Mouse (Mus musculus) right cerebral cortex, postnatal 4 days (tissue): ENCODE measurements at regions not wholly inside any gene's neighbourhood (a gene's known extent, or its start where the extent isn't known, plus 50 kb on each side); places are given as distances from the start of the nearest gene placed in this dataset.

Source experiments
- DNase-seq: peaks from one replicate; pipeline ENCODE4 v3.0.0-alpha.2; 2022

DNA sequence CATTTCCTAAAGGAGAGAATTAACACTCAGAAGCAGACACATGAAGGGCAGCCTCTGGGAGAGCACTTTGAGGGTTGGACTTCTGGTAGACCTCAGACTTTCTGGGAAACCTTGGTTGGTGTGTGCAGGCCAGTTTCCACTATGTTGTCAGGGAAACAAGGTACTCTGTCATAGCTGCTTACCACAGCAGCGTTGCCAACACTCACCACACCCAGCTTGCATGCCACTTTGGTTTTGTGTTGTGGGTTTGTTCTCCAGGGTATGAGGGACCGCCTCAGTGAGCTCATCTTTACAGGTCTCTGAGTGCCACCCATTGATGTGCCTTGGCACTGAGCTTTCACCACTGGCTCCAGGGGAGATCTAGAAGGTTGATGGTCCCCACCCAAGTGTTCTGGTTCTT, 62.8 kb upstream of the Ywhaq start:
- no peak for DNase-seq

DNA sequence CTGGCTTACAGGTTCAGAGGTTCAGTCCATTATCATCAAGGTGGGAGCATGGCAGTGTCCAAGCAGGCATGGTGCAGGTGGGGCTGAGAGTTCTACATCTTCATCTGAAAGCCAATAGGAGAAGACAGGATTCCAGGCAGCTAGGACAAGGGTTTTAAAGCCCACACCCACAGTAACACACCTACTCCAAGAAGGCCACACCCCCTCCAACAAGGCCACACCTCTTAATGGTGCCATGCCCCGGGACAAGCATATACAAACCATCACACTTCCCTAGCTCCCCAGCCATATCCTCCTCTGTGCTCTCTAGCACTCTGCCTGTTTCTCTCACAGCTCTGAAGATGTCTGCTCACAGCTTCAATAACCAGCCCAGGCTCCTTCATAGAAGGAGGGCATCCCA, 61.8 kb upstream of the Ywhaq start:
- DNase-seq, result no peak

DNA sequence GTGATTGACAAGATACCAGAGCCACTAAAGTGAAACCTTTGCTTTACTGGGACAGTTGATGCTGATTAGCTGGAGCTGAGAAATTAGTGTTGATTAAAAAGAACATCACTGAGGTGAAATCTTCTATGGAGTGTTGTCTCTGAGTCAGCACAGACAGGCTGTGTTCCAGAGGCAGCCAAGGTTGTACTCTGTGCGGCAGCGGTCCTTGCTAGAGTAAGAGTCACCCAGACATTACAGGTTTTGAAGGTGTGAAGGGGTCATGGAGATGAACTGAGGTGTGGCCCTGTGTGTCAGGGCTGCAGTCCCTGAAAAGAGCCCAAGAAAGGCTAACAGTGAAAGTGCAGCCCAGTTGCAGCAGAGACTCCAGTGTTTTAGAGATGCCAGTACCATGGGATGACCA, 59.1 kb upstream of the Ywhaq start:
- no peak for DNase-seq

DNA sequence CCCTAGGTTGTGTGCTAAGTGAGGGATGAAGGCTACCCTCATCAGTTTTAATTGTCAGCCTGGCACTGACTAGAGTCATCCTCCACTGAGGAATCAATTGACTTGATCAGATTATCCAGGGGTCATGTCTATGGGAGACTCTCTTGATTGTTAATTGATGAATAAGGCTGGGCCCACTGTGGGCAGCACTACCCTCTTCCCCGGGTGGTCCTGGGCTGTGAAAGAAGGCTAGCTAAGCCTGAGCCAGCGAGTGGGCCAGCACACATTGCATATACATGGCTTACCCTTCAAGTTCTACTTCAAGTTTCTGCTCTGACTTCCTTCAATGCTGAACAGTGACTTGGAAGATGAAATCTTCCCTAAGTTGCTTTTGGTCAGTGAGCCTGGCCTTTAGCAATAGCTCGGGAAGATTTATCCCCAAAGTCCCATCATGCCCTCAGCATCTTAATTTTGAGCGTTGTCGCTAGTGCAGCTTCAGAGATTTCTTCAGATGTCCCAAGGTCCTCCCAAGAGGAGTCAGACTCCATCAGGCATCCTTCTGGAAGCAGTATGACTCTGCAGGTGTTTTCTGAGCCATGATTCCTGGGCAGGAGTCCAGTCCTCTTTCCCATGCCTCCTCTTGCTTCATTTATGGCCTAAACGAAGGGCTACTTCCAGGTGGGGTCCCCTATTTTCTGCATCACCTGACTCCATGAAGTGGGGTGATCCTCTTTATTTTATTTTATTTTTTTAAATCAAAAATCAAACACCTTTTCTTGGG, 55.7 kb upstream of the Ywhaq start:
- DNase-seq, result no peak

DNA sequence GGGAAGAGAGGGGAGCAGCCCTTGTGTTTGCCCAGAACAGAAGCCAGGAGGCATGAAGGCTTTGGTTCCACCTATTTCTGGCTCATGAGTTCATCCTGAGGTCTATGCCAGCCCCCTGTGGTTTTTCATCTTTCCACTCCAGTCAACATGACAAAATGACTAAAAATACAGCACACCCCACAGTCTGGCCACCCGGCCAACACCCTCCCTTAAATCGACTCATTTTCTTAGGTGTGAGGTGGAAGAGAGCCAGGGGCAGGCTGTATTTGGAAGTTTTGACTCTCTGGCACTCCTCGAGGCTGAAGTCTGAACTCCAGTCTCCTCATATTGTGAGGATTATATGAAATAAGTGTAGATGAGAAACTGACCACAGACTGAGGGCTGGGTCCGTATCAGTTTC, 55.0 kb upstream of the Ywhaq start:
- peak; percentile 22 for DNase-seq

DNA sequence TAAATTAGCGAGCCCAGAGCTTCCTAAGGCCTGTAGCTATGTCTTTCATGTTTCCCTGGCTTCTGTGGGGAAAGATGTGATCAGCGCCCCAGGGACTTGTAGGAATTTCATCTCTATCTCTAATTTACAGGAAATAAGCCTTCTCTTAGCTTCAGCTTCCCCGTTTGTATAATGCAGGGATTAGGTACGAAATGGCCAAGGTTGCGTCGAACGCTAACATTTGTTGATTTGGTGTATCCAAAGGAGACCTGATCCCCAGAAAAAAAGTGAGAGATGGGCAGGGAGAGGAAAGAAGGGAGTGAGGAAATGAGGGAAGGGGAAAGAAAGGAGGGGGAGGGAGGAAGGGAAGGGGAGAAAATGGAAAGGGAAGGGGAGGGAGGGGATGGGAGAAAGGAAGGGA, 54.5 kb upstream of the Ywhaq start:
- DNase-seq, result no peak

DNA sequence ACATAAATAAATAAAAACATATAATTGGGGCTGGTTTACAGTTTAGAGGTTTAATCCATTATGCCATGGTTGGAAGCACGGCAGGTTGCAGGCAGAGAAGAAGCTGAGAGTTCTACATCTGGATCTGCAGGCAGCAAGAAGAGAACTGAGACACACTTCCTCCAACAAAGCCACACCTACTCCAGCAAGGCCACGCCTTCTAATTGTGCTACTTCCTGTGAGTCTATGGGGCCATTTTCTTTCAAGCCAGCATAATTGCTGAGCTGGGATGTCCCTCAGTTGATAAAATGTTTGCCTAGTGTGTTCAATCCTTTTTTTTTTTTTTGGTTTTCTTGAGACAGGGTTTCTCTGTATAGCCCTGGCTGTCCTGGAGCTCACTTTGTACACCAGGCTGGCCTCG, 52.8 kb upstream of the Ywhaq start:
- no peak for DNase-seq
